Mouse (Mus musculus) gastrocnemius, adult 2 months (tissue): Measurements from ENCODE around the gene Pdlim1. TPM values are rescaled to one million over a fixed set of nuclear protein-coding genes. Genes with fewer than 3 reads are reported as not detected.

Source experiments
- DNase-seq: peaks from one replicate; pipeline ENCODE4 v3.0.0; 2022
- H3K27ac ChIP-seq: fragments of 200-600 bp; 2 replicates; pipeline ENCODE4 v1.8.1; 2022; ENCODE audit warnings: mild to moderate bottlenecking
- H3K4me3 ChIP-seq: fragments of 200-600 bp; 2 replicates; pipeline ENCODE4 v1.8.1; 2022; ENCODE audit warnings: mild to moderate bottlenecking, moderate library complexity
- CTCF ChIP-seq: fragments of 200-600 bp; IDR thresholded peaks from 2 replicates; pipeline ENCODE4 v1.8.1; 2022; ENCODE audit warnings: antibody characterized with exemption, mild to moderate bottlenecking, moderate library complexity
- intact Hi-C: fragments of 180-260 bp; cut with DNase I; formaldehyde crosslinking; loops from one replicate; pipeline ENCODE4 v1.15.1; 2025
- long read RNA-seq, 2 experiments: library from polyadenylated mRNA; stranded (forward); transcript quantifications; one replicate each; pipeline ENCODE4 v2.0.0; 2021
- total RNA-seq, 2 experiments: library from RNA; stranded (reverse); gene quantifications; 2 replicates each; pipeline ENCODE4 v1.2.3; 2021

Gene Pdlim1
- total RNA-seq: 100 to 1,000 TPM in 1 of 2 experiments, 10 to 100 TPM in 1; 70.8 to 292 TPM
- long read RNA-seq, experiment 1, transcript Pdlim1-201 (7 exons, 2,571 nt): major isoform, 89 of 98 reads
- long read RNA-seq, experiment 1, partial matches to known transcripts: 1 of 98 reads
- long read RNA-seq, experiment 1, other reads (novel, unspliced or antisense): 7 of 98 reads
- long read RNA-seq, experiment 2, transcript Pdlim1-201 (7 exons, 2,571 nt): major isoform, 56 of 69 reads
- long read RNA-seq, experiment 2, partial matches to known transcripts: 0 of 69 reads
- long read RNA-seq, experiment 2, other reads (novel, unspliced or antisense): 10 of 69 reads

DNA sequence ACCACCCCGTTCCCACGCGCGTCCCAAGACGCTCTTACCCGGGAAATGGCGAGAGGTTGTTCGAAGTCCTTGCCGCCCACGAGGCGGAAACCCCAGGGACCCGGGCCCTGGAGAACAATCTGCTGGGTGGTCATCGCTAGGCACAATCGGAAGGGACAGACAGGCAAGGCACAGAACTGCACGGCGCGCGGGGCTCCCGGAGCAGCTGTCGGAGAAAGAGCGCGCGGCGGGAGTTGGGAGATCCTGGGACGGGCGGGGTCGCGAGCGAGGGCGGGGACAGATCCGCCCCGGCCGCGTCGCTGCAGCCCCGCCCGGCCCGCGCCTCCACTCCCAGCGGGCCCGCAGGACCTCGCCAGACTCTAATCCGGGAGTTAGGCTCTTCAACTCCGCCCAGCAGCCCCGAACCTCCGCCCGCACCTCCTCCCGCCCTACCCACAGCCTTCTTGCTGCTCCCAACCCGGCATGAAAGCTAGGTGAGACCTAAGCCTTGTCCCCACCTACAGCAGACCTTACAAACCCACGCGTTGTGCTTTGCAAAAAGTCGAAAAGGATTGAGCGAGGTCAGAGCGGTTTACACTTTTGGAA, at the start of gene Pdlim1:
Pdlim1 (minus strand) TSS at position 535 of the 585 bp plus-strand sequence.
- peak; percentile 90 for DNase-seq
- H3K4me3 ChIP-seq: peak within 1 kb of the TSS; percentile 92
- no peak for TF ChIP-seq CTCF
- intact Hi-C loops: no loop called here
- peak within 1 kb of the TSS; percentile 92 for H3K27ac ChIP-seq

DNA sequence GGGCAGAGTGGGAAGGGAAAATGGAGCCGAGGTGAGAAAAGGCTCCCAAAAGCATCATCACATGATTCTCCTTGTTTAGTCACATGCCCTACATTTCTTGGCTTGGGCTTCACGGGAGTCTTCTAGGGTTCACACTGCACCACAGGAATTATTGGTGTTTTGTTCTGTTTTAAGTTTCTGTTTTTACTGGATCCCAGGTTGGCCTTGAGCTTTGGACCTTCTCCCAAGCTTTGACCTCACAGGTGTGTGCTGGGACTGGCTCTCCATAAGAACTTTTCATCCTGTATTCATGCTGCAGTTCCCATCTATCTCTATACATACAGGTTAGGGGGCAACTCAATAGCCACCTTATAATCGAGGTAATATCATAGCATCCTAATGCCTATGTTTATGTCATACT, 47.6 kb upstream of the Pdlim1 start:
- intact Hi-C loops: no loop called here
- no peak overlapping the region for H3K4me3 ChIP-seq
- H3K27ac ChIP-seq: no peak overlapping the region
- no peak for TF ChIP-seq CTCF
- no peak for DNase-seq

DNA sequence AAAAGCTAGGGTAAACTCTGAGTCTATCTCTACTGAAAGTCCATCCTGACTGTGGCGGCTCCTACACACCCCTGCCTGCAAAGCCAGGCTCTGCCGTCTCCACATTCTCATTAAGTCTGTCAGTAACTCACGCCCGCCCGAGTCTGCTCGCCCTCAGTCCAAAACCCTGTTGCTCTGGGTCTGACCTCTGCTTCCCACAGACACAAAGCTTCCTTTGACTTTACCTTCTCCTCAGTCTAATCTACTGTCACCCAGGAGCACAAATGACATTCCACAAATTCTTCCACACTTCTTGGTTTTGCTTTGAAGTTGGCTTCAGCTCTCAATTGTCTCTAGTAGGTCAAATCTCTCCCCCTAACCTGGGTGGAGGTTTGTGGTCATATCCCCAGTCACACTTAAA, 46.9 kb upstream of the Pdlim1 start:
- no peak for TF ChIP-seq CTCF
- intact Hi-C loops: no loop called here
- no peak for DNase-seq
- Histone ChIP-seq H3K4me3 (no peak overlapping the region), H3K27ac (no peak overlapping the region)

DNA sequence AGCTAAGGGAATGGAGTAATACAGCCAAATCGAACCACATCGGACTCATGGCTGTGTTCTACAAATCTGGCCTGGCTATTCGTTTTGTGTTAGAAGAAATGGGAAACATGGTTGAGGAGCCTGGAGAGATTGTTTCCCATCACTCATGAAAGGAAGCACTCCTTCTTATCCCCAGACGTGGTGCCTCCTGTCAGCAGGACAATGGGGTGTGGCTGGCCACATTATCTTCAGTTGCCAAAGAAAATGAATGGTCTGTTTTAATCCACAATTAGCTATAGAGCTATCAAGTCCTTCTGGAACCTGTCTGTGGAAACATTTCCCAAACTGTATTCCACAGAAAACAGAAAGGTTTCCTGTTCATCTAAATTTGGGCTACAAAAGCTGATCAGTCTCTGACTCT, 45.4 kb upstream of the Pdlim1 start:
- TF ChIP-seq CTCF: no peak
- no peak overlapping the region for H3K27ac ChIP-seq
- DNase-seq: no peak
- intact Hi-C loops: no loop called here
- H3K4me3 ChIP-seq: no peak overlapping the region

DNA sequence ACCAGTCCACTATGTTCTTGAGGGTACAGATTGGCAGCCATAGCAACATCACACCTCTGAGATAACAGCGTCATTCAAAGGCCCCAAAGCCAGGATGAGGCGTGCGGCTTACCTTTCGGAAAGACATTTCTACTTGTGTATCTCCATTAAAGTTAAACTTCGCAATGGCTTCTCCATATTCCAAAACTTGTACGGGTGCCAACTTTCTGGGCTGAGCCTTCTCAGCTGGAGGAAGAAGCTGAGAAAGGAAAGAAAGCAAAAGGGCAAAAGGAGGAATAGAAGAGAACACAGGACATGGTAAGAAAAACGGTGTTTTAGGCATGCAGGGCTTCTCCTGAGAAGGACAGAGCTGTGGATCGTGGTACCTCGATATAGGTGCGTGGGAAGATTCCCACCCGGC, 42.6 kb upstream of the Pdlim1 start:
- no peak overlapping the region for H3K4me3 ChIP-seq
- intact Hi-C loops: no loop called here
- no peak overlapping the region for H3K27ac ChIP-seq
- TF ChIP-seq CTCF: no peak
- no peak for DNase-seq

DNA sequence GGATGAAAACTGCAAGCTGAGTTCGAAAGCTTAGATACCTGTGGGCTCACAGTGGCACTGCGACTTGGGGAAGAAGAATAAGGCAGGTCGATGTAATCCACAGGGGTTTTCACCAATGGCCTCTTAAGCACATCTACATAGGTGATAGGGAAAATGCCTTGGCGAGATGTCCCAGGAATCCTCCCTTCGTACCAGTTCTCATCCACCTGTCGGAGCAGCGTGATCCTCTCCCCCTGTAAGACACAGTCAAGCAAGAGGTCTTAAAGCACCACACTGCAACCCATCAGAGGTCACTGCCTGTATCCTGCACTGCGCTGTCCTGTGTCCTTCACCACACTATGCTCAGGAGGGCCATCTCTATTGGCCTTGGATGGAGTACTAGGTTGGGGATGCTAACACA, 40.0 kb upstream of the Pdlim1 start:
- Histone ChIP-seq H3K27ac (no peak overlapping the region), H3K4me3 (no peak overlapping the region)
- intact Hi-C loops: no loop called here
- no peak for DNase-seq
- TF ChIP-seq CTCF: no peak

DNA sequence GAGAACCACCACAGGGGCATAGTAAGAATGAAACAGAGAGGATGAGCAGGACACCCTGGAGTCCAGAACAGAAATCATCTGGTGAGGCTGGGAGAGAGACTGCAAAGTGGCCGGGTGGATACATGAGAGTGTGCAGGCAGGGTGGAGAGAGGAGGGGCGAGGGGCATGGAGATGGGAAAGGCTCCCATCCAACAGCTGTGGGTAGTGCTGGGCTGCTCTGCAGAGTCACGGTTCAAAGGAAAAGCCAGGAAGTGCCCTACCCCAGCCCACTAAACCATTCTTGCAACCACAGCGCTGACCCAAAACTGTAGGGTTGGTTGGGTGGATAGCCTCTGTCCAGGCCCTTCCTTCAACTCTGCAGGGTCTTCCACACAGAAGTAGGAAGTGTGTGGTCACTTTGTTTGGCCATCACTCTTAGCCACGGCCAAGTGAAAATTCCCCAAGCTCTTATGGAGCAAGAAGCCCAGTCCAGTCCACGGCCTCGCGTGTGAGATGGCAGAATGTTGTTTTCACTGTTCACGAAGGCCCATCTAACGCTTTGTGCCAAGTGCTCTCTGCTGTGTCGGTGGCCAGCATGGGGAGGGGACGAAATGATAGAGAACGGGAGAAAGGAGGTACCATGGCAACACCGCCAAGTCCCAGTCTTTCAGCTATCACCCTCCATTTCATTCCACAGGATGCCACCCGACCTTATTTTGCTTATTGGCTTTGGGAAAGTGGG, 38.9 kb upstream of the Pdlim1 start:
- intact Hi-C loops: no loop called here
- Histone ChIP-seq H3K27ac (no peak overlapping the region), H3K4me3 (no peak overlapping the region)
- TF ChIP-seq CTCF: no peak
- DNase-seq: no peak

DNA sequence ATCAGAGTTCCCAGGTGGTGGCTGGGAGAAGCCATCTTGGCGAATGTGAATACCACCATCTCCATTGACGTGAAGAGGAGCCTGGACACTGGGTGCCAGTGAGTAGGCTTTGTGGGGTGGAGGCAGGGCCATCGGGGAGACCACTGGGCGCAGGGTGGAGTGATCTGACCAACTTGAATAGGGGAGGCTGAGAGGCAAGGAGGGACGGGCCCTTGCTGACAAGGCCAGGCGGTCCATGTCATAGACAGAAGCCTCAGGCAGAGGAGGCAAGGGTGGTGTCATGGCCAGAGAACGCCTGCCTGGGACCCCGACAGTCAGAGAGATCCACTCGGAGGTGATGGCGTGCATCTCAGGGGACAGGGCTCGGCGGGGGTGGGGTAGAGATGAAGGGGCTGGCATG, 38.3 kb upstream of the Pdlim1 start:
- intact Hi-C loops: no loop called here
- H3K4me3 ChIP-seq: no peak overlapping the region
- no peak for TF ChIP-seq CTCF
- no peak for DNase-seq
- no peak overlapping the region for H3K27ac ChIP-seq

DNA sequence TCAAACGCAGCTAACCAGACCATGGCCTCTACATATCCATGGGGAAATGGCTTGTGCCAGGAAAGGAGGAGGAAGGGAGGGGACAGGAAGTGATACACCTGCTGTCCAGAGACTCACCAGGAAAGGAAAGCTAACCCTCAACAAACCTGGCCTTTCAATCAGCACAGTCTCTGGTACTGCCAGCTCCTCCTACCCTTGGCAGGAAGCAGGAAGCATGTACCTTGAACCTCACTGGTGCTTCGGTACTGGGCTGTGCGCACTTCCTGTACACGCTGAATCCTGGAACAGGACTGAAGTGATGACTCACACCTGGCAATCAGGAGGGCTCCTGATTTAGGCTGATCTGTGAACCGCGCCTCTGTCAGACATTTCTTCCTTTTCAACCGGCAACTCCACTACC, 35.9 kb upstream of the Pdlim1 start:
- intact Hi-C loops: no loop called here
- H3K27ac ChIP-seq: peak overlapping the region; percentile 85
- DNase-seq: peak; percentile 44

DNA sequence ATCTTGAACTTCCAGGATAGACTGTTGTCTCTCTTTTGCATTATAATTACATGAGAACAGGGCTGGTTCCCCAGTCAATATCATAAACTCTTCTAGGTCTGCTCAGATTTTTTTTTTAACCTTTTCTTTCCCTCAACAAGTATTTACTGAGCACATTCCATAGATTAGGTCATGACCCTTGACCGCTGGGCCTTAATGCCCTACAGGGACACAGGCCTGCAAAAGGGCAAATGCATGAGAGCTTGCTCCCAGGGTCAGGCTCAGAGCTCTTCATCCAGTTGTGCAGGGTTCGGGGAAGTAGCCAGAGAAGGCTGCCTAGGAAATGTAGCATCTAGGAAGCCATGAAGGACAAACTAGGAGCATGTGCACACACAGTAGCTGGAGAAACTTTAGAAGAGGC, 35.0 kb upstream of the Pdlim1 start:
- TF ChIP-seq CTCF: no peak
- H3K4me3 ChIP-seq: no peak overlapping the region
- H3K27ac ChIP-seq: peak overlapping the region; percentile 85
- no peak for DNase-seq
- intact Hi-C loops: no loop called here

More for the DNA sequence above, 35.9 kb upstream of the Pdlim1 start:
- peak overlapping the region; percentile 7; the same call in 1 of the 2 replicates for H3K4me3 ChIP-seq
- TF ChIP-seq CTCF: no peak

DNA sequence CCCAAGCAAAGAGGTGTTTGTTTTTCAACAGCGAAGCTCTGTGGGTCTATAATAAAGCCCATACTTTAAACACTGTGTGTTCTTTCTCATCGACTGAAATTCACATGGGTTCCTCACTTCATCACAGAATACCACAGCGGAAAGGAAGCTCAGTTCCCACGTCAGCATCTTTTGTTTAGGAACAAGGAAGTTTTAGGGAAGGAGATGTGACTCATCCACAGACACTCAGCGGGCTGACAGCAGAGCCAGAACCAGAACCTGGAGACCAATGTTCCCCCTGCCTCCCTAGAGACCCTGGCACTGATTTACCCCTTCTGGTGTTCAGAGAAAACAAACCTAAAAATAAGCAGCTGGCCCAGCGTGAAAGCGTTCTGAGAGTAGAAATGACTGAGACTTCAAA, 33.8 kb upstream of the Pdlim1 start:
- DNase-seq: no peak
- Histone ChIP-seq H3K27ac (peak overlapping the region; percentile 53; the same call in 1 of the 2 replicates), H3K4me3 (no peak overlapping the region)
- no peak for TF ChIP-seq CTCF
- intact Hi-C loops: no loop called here

DNA sequence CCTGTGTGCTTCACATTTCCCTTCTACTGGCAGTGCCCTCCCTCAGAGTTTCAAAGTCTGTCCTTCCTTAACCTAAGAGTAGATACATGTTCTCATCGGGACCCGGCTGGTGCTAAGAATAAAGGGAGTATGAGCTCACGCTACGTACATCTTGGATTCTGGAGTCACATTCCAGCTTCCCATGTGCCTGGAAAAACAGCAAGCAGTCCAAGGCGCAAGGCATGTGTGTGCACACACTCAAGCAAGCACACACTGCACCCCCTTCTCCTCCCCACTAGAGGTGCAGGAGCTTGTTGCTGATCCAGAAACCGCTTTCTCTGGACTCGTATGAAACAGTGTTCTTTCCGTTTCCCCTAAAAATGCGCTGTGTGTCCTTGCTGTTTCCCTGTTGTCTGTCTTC, 31.3 kb upstream of the Pdlim1 start:
- intact Hi-C loops: no loop called here
- peak; percentile 31 for TF ChIP-seq CTCF
- peak; percentile 60 for DNase-seq
- peak overlapping the region; percentile 70 for H3K27ac ChIP-seq
- H3K4me3 ChIP-seq: peak overlapping the region; percentile 2; the same call in 1 of the 2 replicates

DNA sequence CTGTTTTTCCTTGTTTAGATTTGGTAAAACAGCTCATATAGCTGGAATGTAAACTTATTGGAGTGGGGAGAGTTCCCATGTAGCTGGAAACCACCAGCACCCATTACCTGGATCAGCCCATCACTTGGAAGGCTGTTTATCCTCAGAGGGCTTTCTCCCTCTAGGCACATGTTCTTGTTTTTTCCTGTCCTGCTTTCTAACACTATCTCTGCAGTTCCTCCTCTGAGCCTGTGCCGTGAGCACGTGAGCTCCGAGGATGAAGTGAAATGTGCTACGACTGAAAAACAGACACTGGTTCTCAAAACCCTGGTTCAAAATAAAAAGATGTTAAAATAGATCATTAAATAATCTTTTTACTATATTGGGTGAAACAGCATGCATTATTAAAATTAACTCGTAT, 30.8 kb upstream of the Pdlim1 start:
- intact Hi-C loops: no loop called here
- DNase-seq: no peak
- no peak for TF ChIP-seq CTCF
- H3K4me3 ChIP-seq: peak overlapping the region; percentile 2; the same call in 1 of the 2 replicates
- peak overlapping the region; percentile 70 for H3K27ac ChIP-seq
